Mouse (Mus musculus) B cell, adult 62 days (primary cell): Measurements from ENCODE around the gene Serpinh1. TPM values are rescaled to one million over a fixed set of nuclear protein-coding genes. Genes with fewer than 3 reads are reported as not detected.

ENCODE experiments used
- total RNA-seq: library from RNA; stranded (reverse); gene quantifications from 4 replicates; pipeline ENCODE4 v1.2.4, GENCODE M21; 2023

Gene Serpinh1
- total RNA-seq, result 0.25 to 0.30 TPM in 2 of 4 replicates, not detected in the others

GRCm38 (mm10) chr7:99352526-99353400, at the start of gene Serpinh1:
Gene Serpinh1, minus strand, starts transcription at chr7:99353239.

GRCm38 (mm10) chr7:99381214-99382087, 28.4 kb upstream of the Serpinh1 start, which contains the start of gene Gdpd5:
Gene Gdpd5, plus strand, starts transcription at chr7:99381414.

Other genes starting within 250 kb of the Serpinh1 start
- 211 to 246 TPM (median 232 TPM) in 4 replicates for gene Uvrag, start 212.1 kb downstream of the Serpinh1 start, total RNA-seq
- 1.4 to 2.1 TPM (median 1.8 TPM) in 4 replicates for gene Dgat2, start 170.5 kb downstream of the Serpinh1 start, total RNA-seq
- not detected in 4 replicates for gene Mogat2, start 114.6 kb downstream of the Serpinh1 start, total RNA-seq
- not detected in 4 replicates for gene Map6, start 85.8 kb downstream of the Serpinh1 start, total RNA-seq
- 1.5 to 5.9 TPM (median 3.7 TPM) in 4 replicates for gene Gdpd5, start 28.2 kb upstream of the Serpinh1 start, total RNA-seq
- 1.1 to 1.4 TPM (median 1.1 TPM) in 3 of 4 replicates, not detected in the other for gene Klhl35, start 112.8 kb upstream of the Serpinh1 start, total RNA-seq
- 1,081 to 1,218 TPM (median 1,176 TPM) in 4 replicates for gene Rps3, start 130.5 kb upstream of the Serpinh1 start, total RNA-seq
- gene Arrb1, start 182.2 kb upstream of the Serpinh1 start, total RNA-seq, result 43.4 to 60.5 TPM (median 58.6 TPM) in 4 replicates